Mouse (Mus musculus) hindbrain, embryonic 11.5 days (tissue): ENCODE measurements around the gene Snx11. TPM values are rescaled to one million over a fixed set of nuclear protein-coding genes. Genes with fewer than 3 reads are reported as not detected.
A peak's percentile ranks its signal among the peaks of the same experiment; 100 is the strongest.

Experiments
- ATAC-seq: fragments of 200-750 bp; cut with Nextera tagmentation; 2 replicates; pipeline ENCODE4 v1.8.0; 2017; ENCODE audit warnings: mild to moderate bottlenecking, moderate TSS enrichment, moderate library complexity; ENCODE audit not compliant: low FRiP score
- DNase-seq: peaks from one replicate; pipeline ENCODE4 v3.0.0-alpha.2; 2015; ENCODE audit warnings: low spot score
- H3K27ac ChIP-seq: fragments of 300-500 bp; sonication (generic); 2 replicates; pipeline ENCODE4 v1.5.1; 2014; ENCODE audit warnings: mild to moderate bottlenecking, low read depth, low read length
- H3K27me3 ChIP-seq: fragments of 300-500 bp; sonication (generic); 2 replicates; pipeline ENCODE4 v1.6.1; 2014; ENCODE audit warnings: mild to moderate bottlenecking, low read length, moderate library complexity, mixed read lengths; ENCODE audit not compliant: control insufficient read depth, insufficient read depth
- H3K36me3 ChIP-seq: fragments of 300-500 bp; sonication (generic); 2 replicates; pipeline ENCODE4 v1.6.1; 2014; ENCODE audit warnings: mild to moderate bottlenecking, low read length, moderate library complexity, mixed read lengths; ENCODE audit not compliant: control insufficient read depth, insufficient read depth
- H3K4me1 ChIP-seq: fragments of 300-500 bp; sonication (generic); replicated peaks from 2 replicates; pipeline ENCODE4 v1.6.1; 2014; ENCODE audit warnings: low read length, mixed read lengths; ENCODE audit not compliant: control insufficient read depth, insufficient read depth
- H3K4me2 ChIP-seq: fragments of 300-500 bp; sonication (generic); replicated peaks from 2 replicates; pipeline ENCODE4 v1.6.1; 2014; ENCODE audit warnings: mild to moderate bottlenecking, low read depth, low read length
- H3K4me3 ChIP-seq: fragments of 300-500 bp; sonication (generic); 2 replicates; pipeline ENCODE4 v1.5.1; 2014; ENCODE audit warnings: low read depth, low read length
- H3K9ac ChIP-seq: fragments of 300-500 bp; sonication (generic); 2 replicates; pipeline ENCODE4 v1.6.1; 2014; ENCODE audit warnings: low read depth, low read length
- H3K9me3 ChIP-seq: fragments of 300-500 bp; sonication (generic); 2 replicates; pipeline ENCODE4 v1.6.1; 2016; ENCODE audit warnings: low read length; ENCODE audit not compliant: control insufficient read depth
- WGBS: fragments of 180-500 bp; shearing (Covaris S2); extraction: QIAGEN DNeasy Blood & Tissue Kit; methylation state at CpG from one replicate; pipeline ENCODE4 v1.1.7; 2014; 5-methylcytosine and 5-hydroxymethylcytosine counted together
- polyA plus RNA-seq: library from polyadenylated mRNA; unstranded; fragments of >200 nt; fragmentation: Nextera tagmentation; extraction: Ambion mirVana; gene quantifications from 2 replicates; pipeline ENCODE4 v1.2.1, GENCODE M21; 2014

Snx11 gene
- polyA plus RNA-seq, 1 experiment from 2014 or later: 13.8 TPM

DNA sequence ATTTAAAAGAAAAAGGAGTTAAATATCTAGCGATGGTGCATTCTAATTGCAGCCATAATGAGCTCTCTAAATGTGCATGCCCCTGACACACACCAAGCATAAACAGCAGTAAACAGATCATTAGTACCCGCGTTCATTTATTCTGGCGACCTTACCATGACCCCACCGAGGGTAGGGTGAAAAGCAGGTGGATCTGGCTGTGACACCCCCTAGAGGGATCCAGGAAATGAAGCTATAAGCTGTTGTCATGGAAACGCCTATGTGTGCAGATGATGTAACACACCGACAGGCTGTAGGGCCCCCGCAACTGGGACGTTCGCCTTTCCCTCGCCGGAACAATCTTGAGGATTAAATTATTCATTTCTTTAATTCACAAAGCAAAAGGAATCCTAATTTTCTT is 35.4 kb downstream of the Snx11 start:
- H3K4me2 ChIP-seq: peak overlapping the region; percentile 12; the same call in 1 of the 2 replicates
- no peak overlapping the region for H3K4me3 ChIP-seq
- peak overlapping the region; percentile 49 for H3K27ac ChIP-seq
- ATAC-seq: peak; percentile 35; the same call in 1 of the 2 replicates
- no peak overlapping the region for H3K9ac ChIP-seq
- H3K9me3 ChIP-seq: no peaks in the 10 kb centered on the region
- H3K36me3 ChIP-seq: no peaks in the 10 kb centered on the region
- 25% methylated on average over 12 of the region's 12 CpGs for WGBS
- no peaks in the 10 kb centered on the region for H3K27me3 ChIP-seq
- peak; percentile 60 for DNase-seq
- no peaks in the 10 kb centered on the region for H3K4me1 ChIP-seq

- no peak overlapping the region for H3K27ac ChIP-seq
- H3K9ac ChIP-seq: no peak overlapping the region
- 68% methylated on average over 12 of the region's 12 CpGs for WGBS
- no peaks in the 10 kb centered on the region for H3K4me1 ChIP-seq
- no peaks in the 10 kb centered on the region for H3K9me3 ChIP-seq
- ATAC-seq (no peak), DNase-seq (no peak)
- H3K36me3 ChIP-seq: no peaks in the 10 kb centered on the region
- no peak overlapping the region for H3K4me2 ChIP-seq
- H3K4me3 ChIP-seq: no peak overlapping the region
- H3K27me3 ChIP-seq: no peaks in the 10 kb centered on the region
These were observed 36.6 kb downstream of the Snx11 start for GRCm38 (mm10) chr11:96740796-96741195.

DNA sequence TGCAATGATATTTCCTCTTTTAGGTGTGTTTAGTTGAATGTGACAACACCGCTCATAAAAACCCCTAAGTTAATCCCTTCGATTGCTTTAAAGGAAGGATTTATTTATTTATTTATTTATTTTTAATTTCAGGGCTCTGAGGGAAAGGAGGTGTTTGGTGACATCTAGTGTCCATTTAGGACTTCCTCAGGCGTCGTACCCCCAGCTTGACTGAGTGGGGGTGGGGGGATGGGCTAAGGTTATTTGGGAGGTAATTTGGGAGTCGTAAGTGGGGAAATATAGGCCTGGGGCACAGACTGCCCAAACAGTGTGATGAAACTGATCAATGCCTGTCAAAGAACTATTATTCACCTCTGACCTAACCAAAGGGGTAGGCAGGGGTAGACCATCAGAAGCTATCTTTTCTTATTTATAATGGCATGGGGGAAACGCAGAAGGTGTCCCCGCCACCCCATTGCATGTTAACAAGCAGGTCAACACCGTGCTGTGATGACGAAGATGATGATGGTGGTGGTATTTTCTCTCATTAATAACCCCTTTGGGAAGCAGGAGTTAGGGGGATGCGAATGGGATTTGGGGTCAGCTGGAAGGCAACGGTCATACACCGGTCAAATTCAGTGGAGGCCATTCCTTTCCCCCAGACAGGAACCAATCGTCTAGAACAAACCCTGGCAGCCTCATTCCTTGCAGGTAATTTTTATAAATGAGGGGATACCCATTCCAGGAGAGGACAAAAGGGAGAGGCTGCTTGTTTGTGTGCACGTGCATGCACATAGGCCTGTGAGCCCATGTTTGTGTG is 39.5 kb downstream of the Snx11 start:
- 68% methylated on average over 14 of the region's 14 CpGs for WGBS
- ATAC-seq (peak; percentile 56; the same call in 1 of the 2 replicates), DNase-seq (no peak)
- Histone ChIP-seq H3K9me3 (no peaks in the 10 kb centered on the region), H3K4me1 (peaks cover 3% of the 10 kb centered on the region), H3K4me2 (no peak overlapping the region), H3K4me3 (no peak overlapping the region), H3K9ac (no peak overlapping the region), H3K36me3 (no peaks in the 10 kb centered on the region), H3K27me3 (no peaks in the 10 kb centered on the region), H3K27ac (peak overlapping the region; percentile 47; the same call in 1 of the 2 replicates)

GRCm38 (mm10) chr11:96736361-96736760 is 41.0 kb downstream of the Snx11 start:
- H3K4me1 ChIP-seq: peaks cover 4% of the 10 kb centered on the region
- peak overlapping the region; percentile 19; the same call in 1 of the 2 replicates for H3K4me3 ChIP-seq
- H3K9me3 ChIP-seq: no peaks in the 10 kb centered on the region
- H3K27me3 ChIP-seq: no peaks in the 10 kb centered on the region
- no peak overlapping the region for H3K27ac ChIP-seq
- 27% methylated on average over 11 of the region's 11 CpGs for WGBS
- ATAC-seq (no peak), DNase-seq (peak; percentile 22)
- no peaks in the 10 kb centered on the region for H3K36me3 ChIP-seq
- no peak overlapping the region for H3K9ac ChIP-seq
- H3K4me2 ChIP-seq: peak overlapping the region; percentile 31

GRCm38 (mm10) chr11:96735908-96736307 is 41.5 kb downstream of the Snx11 start:
- Histone ChIP-seq H3K4me1 (peaks cover 4% of the 10 kb centered on the region), H3K27me3 (no peaks in the 10 kb centered on the region), H3K9ac (no peak overlapping the region), H3K36me3 (no peaks in the 10 kb centered on the region), H3K4me2 (peak overlapping the region; percentile 31), H3K4me3 (peak overlapping the region; percentile 19), H3K27ac (no peak overlapping the region), H3K9me3 (no peaks in the 10 kb centered on the region)
- DNase-seq: peak; percentile 80
- ATAC-seq: peak; percentile 81
- WGBS: 2% methylated on average over 19 of the region's 19 CpGs

GRCm38 (mm10) chr11:96732657-96733056 is 44.7 kb downstream of the Snx11 start:
- Histone ChIP-seq H3K4me1 (peaks cover 4% of the 10 kb centered on the region), H3K9me3 (no peaks in the 10 kb centered on the region), H3K9ac (no peak overlapping the region), H3K27ac (0 out of 2 replicates have a peak overlapping the region, but pooled peaks have one; percentile 17), H3K27me3 (no peaks in the 10 kb centered on the region), H3K4me3 (no peak overlapping the region), H3K4me2 (no peak overlapping the region), H3K36me3 (no peaks in the 10 kb centered on the region)
- no peak for ATAC-seq
- DNase-seq: no peak
- WGBS: 28% methylated on average over 4 of the region's 4 CpGs

DNA sequence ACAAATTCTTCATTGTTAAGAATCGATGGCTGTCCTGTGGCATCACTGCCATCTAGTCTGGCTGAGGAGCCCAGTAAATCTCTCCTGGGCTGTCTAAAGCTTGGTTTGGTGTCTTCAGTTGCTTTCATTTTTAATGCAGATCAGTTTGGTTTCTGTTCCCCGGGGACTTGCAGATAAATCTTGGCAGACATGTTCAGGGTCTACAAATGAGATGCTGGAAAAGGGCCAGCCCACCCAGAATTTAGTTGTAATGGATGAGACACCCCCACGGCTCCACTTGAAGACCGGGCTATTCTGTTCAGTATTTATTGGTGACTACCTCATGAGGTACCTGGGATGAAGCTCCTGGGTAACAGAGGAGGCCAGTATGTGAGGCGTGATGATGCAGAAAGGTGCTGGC is 47.0 kb downstream of the Snx11 start:
- peak overlapping the region; percentile 52 for H3K27ac ChIP-seq

DNA sequence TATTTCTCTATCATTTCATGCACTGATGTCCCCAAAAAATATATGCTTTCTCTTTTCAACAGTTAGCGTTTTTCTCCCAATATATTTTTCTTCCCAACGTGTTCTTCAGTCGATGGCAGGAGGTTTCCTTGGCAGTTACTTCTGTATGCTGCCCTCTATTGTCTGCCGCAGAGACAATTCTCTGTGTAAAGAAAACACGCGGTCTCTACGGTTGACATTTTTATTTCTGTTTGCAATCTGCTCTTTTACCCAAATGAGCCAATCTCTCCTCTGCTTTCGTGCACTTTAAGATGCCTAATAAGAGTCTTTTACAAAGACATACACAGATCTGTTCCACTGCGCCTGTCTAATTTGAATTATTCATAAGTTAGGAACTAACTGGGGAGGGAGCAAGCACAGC is 47.9 kb downstream of the Snx11 start:
- no peaks in the 10 kb centered on the region for H3K36me3 ChIP-seq
- WGBS: 39% methylated on average over 9 of the region's 9 CpGs
- no peak overlapping the region for H3K27ac ChIP-seq
- no peaks in the 10 kb centered on the region for H3K9me3 ChIP-seq
- H3K4me3 ChIP-seq: no peak overlapping the region
- H3K27me3 ChIP-seq: no peaks in the 10 kb centered on the region
- no peak overlapping the region for H3K4me2 ChIP-seq
- DNase-seq (peak; percentile 25), ATAC-seq (no peak)
- H3K4me1 ChIP-seq: peaks cover 4% of the 10 kb centered on the region
- no peak overlapping the region for H3K9ac ChIP-seq

More for the DNA sequence above, 47.0 kb downstream of the Snx11 start:
- 68% methylated on average over 5 of the region's 5 CpGs for WGBS
- Histone ChIP-seq H3K4me1 (peaks cover 4% of the 10 kb centered on the region), H3K4me2 (no peak overlapping the region), H3K9me3 (no peaks in the 10 kb centered on the region), H3K27me3 (no peaks in the 10 kb centered on the region), H3K9ac (no peak overlapping the region), H3K4me3 (no peak overlapping the region), H3K36me3 (no peaks in the 10 kb centered on the region)
- peak; percentile 16 for DNase-seq
- ATAC-seq: no peak

DNA sequence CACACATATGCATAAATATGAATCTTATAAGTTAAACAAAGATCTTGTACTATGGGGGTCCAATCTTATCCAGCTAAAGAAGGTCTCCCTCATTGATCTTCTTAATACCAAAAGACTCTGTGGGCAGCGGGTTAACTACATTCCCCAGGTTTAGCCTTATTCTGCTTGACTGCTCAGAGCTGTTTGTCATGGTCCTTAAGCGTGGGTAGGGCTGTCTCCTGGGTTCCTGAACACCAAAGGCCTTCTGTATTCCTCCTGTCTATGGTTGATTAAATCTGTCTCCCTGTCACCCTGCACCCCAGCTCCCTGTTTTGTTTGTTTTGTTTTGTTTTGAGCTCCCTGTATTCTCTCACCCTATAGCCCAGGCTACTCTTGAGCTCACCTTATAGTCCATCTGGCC is 48.8 kb downstream of the Snx11 start:
- H3K4me1 ChIP-seq: peaks cover 4% of the 10 kb centered on the region
- no peak overlapping the region for H3K27ac ChIP-seq
- DNase-seq: no peak
- WGBS: 65% methylated on average over 2 of the region's 2 CpGs
- H3K4me2 ChIP-seq: no peak overlapping the region
- no peak for ATAC-seq
- no peak overlapping the region for H3K4me3 ChIP-seq
- H3K9ac ChIP-seq: no peak overlapping the region
- no peaks in the 10 kb centered on the region for H3K27me3 ChIP-seq
- no peaks in the 10 kb centered on the region for H3K9me3 ChIP-seq
- no peaks in the 10 kb centered on the region for H3K36me3 ChIP-seq
